Mouse (Mus musculus) adrenal gland, adult 2 months (tissue): Measurements from ENCODE around the gene Idh3g. TPM values are rescaled to one million over a fixed set of nuclear protein-coding genes. Genes with fewer than 3 reads are reported as not detected.

Experiments used
- DNase-seq: peaks from one replicate; pipeline ENCODE4 v3.0.0; 2021
- long read RNA-seq: library from polyadenylated mRNA; stranded (forward); transcript quantifications from one replicate; pipeline ENCODE4 v2.0.0, GENCODE M21; 2021
- polyA plus RNA-seq: library from polyadenylated mRNA; depleted of rRNA; stranded (reverse); fragments of >200 nt; gene quantifications from 2 replicates; pipeline ENCODE4 v1.2.3, GENCODE M21; 2012; rRNA removed
- total RNA-seq, 2 experiments: library from RNA; stranded (reverse); gene quantifications; 2 replicates each; pipeline ENCODE4 v1.2.3; 2021

The Idh3g gene
- total RNA-seq = 100 to 1,000 TPM; 521 to 581 TPM
- 256 and 277 TPM in 2 replicates for polyA plus RNA-seq
- long read RNA-seq, partial matches to known transcripts = 11 of 322 reads
- long read RNA-seq, other reads (novel, unspliced or antisense) = 309 of 322 reads

DNA sequence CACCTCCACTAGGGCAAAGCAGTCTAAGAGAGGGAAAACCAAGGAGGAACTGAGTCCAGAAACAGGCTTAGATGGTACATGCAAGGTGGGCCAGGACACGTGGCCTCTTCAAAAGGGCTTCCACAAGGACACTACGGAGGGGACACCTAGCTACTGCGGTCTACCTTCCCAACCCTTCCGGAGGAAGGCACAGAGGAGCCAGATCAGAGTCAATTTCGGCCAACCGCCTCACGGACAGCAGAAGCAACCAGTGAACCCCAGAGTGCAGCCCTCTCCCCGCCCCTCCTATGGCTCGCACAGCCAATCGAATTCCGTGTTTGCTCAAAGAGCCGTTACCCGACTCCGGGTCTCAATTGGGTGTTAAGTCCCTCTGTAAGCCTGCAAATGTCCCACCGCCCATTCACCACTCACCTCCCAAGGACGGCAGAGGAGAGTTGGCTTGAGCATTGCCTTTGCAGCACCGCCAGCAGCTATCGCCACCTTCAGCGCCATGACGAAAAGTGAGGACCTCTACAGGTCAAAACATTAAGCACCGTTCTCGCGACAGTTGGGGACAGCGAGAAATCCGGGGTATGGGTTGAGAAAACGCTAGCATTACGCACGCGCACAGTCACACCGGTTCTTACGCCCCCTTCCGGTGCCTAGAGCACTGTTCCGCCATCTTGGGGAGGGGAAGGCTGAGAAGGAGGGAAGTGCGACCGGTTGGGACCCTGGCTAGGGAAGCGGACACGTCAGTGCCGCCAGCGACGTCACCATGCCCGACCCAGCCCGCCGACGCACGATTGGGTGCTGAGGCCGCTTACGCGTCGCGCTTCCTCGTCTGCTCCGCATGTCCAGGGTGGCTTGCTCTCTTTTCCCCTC is at the start of gene Idh3g, which contains the start of gene Ssr4:
Gene Idh3g (minus strand): TSS at position 534 of the 861 bp plus-strand sequence.
Gene Ssr4 (plus strand): TSS at position 665 of the 861 bp plus-strand sequence.
- DNase-seq = peak; percentile 94

DNA sequence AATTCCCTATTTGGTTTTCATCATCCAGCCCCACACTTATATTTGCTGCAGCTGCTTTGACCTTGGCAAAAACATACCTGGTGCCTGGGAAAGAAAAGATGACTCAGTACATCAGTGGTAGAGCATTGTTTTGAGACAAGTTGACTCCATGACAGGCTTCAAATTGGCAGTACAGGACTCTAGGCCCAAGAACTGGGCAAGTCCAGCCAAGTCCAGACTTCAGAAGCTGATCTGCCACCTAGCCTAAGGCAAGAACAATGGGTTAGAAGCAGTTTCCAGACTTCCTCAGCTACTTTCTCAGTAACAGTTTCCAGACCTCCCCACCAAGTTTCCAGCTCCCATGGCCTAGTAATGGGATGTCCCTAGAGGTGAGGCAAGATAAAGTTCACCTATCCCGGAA is 49.0 kb upstream of the Idh3g start:
- no peak for DNase-seq

DNA sequence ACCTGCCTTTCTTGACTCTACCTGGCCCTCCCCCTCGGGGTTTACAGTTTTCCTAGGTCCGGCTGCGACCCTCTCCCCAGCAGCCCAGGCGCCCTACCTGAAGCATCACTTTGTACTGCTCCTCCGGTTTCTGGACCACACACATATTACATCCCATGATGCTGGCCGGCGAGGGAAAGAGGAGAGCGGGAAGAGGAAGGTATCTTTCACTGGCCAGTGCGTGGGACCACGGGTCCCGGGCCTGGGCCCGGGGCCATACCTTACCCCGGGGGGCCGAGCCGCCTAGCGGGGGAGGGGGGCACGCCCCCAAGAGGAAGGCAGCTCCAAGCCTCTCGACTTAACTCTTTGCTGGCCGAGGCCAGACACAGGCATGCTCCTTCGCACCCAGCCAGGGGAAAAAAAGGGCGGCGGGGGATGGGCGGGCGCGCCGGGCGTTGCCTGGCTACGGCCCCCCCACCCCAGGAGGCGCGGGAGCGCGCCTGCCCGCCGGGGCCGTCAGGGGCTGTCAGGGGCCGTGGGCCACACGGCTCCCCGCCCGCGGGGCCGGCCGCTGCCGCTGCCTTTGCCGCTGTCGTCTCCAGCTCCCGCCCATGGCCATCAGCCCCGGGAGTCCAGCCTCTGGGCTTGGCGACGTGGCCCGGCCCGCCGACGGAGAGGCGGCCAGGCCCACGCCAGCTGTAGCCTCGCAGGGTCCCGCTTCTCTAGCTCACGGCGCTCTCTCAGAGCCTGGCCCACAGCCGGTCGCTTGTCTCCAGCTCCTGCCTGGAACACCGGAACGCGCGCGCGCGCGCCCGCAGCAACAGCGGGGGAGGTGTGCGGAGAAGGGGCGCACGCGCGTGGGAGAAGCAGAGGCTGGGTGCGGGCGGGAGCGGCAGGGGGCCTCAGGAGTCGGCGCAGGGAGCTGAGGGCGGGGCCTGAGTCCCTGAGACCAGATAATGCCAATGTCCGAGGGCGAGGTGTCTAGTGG is 37.8 kb upstream of the Idh3g start, which contains the start of gene Pdzd4:
Gene Pdzd4 (minus strand): TSS at position 785 of the 967 bp plus-strand sequence.
- peak; percentile 46 for DNase-seq

DNA sequence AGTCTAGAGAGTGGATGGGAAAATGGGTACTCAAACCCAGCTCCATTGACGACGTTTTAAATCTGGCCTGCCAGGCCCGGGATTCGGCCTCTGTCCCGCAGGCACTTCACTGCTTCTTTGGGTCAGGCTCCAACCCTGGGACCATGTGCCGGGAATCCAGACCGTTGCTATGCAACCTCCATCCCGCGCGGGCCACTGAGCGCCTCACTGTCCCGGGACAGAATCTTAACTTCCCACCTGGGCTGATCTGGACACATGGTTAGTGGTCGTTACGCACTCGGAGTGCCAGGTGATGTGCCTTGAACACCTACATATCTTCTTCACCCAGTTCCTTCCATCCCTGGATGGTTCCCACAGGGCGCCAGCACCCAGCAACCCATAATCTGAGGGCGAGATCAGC is 37.0 kb upstream of the Idh3g start:
- no peak for DNase-seq

DNA sequence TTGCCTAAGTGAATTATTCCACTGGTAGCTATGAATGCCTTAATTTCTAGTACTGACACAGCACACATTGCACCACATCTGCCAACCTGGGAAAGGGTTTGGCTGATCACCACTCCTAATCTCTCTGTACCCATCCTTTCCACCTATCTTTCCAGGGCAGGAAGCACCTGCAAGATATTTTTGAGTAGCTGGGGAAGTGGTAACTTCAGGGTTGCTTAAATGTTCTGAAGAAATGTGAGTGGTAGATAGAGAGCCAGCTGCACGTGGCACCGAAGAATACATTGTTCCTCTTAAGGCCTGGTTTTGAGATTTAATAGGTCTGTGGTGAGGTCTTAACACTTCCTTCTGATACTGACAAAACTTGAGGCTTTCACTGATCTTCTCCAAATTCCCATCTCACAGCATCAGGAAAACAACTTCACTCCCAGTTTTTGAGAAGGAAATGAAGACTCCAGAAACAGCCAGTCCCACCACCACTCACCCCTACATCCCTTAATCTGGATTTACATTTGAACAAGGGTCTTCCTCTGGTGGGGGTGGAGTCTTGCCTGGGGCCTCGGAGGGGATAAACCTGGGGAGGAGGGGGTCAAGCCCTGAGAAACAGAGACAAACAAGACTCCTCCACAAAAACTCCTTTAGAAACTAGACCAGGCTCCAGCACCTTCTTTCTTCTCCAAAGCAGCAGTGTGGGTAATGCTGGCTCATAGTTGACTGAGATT is 30.1 kb upstream of the Idh3g start:
- DNase-seq = no peak

DNA sequence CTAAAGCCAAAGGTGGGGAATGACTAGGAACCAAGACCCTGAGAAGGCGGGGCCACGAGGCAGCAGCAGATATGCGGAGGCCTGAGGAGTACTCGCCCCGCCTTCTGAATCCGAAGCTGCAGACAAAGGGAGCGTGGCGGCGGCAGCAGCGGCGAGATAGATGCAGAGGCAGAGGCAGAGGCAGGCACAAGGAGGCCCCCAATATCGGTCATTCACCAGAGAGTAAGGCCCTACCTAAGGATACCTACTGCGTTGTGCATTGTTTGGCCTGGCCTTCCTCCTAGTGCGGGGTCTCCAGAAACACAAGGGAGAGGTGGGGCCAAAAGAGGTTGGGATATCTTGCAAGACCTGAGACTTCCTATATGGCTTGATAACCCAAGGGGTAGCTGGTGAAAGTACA is 28.4 kb upstream of the Idh3g start:
- no peak for DNase-seq

DNA sequence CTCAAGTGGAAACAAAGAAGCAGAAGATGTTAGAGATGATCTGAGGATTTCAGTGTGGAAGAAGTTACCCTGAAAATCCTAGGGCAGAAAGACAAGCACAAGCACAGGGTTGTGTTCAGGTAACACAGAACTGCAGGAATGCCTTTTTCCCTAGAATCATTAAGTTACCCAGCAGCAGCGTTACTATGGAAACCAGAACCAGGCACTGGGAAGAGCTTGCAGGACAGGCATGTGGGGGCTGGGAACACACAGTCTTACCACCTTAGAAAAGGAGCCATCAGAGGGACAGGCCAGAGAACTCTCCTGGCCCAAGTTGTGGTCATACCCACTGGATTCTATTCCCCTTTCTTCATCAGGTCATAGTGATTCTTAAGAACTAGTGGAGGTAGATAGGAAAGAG is 19.1 kb upstream of the Idh3g start:
- no peak for DNase-seq

DNA sequence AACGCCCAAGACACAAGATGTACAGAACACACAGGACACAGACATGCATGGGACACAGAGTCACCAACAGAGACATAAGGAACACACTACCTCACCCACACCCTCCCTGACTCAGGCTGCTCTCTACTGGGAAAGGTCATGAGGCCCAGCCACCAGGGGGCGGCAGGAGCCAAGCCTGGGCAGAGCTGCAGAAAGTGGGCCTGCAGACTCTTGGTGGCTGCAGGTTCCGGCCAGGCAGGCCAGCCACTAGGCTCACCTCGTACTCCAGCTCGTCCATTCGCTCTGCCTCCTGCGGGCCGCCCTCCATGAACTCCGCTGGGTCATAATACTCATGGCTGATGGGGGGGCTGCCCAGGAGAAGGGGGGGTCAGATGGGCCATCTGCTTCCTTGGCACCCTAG is 11.8 kb upstream of the Idh3g start:
- DNase-seq = peak; percentile 74

DNA sequence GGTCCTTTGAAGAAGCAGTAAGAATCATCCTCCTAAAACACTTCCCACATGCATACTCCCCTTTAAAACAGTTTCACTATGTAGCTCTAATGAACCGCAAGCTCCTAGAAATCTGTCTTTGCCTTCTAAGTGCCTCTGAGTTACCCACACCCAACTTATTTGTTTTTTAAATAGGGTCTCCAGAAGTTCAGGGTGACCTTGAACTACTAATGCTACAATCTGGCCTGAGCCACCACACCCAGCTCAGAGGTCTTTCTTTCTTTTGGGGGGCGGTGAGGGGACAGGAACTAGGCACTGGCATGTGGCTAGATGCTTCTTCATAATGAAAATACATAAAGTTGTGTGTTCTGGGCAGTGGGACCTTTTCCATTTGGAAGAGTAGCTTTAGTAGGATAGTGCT is 10.8 kb upstream of the Idh3g start:
- no peak for DNase-seq

DNA sequence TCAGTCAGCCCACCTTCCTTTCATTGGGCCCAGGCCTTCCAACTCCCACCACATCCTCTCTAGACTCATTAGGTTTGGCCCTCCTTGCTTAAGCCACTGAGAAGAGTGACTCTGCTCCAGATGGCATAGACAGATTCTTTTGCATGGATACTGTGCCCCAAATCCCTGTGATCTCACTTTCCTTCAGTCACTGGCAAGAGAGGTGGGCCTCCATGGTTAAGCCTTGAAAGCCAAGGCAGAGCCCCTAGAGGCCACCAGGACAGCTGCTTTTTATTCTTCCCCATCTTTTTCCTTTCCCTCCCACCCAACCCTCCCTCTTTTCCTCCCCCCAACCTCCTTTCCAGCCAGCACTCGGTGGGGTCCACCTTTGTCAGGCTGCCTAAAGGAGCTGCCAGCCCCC is 6.8 kb upstream of the Idh3g start:
- no peak for DNase-seq

DNA sequence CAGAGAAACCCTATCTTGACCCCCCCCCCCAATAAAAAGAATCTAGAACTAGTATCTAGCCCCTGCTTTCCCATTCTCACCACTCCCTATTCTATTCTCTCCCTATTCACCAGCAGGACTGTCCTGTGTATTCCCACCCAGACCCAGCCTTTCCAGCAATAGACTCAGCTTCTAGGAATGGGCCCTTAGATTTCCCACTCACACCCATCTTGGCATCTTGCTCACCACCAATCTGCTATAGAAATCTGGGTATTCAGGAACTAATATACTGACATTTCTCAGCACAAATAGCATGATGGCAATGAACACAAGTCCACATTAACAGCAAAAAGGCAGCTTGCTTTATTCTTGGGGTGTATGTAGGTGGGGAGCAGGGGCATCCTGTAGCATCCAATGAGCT is 6.3 kb upstream of the Idh3g start:
- no peak for DNase-seq

DNA sequence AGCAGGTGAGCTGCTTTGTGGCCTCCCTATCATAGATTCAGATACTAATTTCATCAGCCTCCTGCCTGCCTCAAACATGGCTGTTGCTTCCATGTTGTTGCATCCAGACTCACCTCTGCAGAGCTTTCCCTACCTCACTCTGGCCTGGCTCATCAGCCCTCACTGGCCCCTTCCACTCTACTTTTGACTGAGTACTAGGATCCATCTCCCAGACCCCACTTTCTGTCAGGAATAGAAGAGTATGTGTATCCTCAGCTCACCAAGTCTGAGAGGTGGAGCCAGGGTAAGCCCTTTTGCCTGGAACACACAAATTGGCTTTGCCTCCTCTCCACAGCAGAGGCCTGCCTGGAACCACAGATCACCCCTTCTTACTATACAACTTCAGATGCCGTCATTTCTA is 1.8 kb upstream of the Idh3g start:
- no peak for DNase-seq

DNA sequence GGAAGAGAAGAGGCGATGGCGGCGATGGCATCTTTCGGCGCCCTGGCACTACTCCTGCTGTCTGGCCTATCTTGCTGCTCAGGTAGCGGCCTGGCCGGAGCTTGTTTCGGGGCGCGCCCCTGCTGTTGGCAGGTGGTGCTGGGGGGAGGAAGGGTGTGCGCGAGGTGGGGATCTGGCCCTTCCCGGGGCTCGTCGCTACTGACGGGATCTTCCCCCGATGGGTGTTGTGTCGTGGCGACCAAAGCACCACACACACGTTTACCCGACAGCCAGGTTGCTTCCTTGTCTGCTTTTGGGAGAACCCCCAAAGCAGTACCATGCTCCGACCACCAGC is 495 bp upstream of the Idh3g start:
- DNase-seq = no peak

DNA sequence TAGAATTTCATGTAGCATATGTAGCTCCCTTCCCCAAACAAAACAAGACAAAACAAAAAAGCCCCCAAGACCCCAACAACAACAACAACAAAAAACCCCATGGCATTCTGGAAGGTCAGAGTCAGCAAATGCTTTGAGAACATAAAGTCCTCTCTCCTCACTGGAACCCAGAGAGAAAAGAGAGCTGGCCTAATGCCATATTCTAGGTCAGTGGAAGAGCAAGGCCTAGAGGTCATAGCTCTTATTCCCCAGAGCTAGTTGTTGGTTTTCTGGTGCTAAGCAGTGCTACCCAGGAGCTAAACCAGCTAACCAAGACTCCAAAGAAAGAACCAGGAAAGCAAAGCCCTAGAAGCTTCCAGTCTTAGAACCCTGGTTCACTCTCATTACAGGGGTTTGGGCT is 1.0 kb downstream of the Idh3g start:
- DNase-seq = no peak

DNA sequence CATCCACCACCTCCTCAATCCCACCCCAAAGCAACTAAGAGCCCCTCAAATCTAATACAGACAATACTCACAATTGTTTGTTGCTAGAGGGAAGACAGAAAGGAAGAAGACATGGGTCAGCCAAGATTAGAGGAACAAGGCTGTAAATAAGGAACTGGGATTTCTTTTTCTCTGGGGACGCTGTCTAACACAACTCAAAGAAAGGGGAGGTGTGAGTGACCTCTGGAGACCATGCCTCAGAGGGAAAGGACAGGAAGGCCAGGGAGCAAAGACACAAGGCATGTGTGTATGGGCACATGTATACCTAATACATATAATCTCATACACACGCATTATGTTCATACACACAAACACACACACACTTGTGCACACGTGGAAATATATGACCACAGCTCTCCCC is 4.5 kb downstream of the Idh3g start:
- no peak for DNase-seq

DNA sequence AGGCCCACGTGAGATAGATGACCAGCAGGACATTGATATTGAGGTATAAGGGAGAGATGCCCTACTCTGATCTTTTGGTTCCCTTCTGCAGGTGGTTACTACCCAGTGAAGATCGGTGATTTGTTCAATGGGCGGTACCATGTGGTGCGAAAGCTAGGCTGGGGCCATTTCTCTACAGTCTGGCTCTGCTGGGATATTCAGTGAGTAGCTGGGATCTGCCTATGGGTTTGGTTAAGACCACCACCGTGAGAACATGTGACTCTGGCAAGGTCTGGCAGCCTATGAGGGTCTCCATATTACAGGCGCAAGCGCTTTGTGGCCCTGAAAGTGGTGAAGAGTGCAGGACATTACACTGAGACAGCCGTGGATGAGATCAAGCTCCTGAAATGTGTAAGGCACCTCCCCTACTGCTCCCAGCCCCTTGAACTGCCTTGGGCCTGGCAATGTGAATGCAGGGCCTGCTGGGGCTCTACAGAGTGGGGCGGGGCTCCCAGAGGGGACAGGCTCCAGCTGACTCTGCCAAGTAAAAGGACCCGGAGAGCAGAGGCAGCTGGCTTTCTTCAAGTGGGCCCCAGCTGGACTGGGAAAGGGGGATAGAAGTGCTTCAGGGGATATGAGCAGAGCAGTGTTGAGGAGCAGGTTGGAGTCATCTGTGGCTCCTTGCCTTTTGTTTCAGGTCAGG is 11.8 kb downstream of the Idh3g start:
- DNase-seq = no peak

DNA sequence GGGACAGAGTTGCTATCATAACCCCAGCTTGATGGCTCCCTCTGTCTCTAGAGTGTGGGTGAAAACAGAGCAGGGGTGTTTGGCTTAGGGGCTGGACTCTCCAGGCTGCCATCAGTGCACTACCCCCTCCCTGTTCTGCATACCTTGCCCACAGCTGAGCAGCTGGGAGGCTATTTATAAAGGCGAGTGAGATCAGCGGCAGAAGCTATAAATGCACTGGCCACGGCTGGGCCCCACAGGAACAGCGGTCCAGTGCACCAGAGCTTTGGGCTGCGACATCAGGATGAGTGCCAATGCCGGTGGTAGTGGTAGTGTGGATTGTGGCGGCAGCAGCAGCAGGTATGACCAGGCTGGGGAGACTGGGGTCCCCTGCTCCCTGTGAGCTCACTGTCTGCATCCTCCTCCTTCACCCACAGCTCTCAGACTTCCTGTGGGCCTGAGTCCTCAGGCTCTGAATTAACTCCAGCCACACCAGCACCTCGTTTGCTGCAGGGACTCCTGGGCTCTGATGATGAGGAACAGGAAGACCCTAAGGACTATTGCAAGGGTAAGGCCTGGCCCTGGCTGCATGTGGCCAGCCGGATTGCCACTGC is 12.4 kb downstream of the Idh3g start, which contains the start of gene Srpk3:
Gene Srpk3 (plus strand): TSS at position 238 of the 593 bp plus-strand sequence.
- DNase-seq = no peak

DNA sequence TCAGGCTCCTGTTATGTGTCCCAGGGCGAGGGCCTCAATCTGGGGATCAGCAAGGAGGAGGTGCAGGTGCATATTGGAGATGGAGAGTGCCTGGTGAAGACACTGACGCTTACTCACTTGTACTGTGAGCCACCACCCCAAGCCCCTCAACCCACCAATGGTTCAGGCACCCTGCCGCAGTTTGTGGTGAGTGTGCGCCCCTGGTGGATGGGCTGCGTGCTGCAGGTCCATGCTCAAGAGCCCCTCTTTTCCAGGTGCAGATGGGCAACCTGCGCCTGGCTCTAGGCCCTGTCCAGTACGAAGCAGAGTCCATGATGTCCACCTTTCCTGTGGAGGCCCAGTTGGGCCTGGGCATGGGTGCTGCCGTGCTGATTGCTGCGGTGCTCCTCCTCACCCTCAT is 19.4 kb downstream of the Idh3g start:
- no peak for DNase-seq

DNA sequence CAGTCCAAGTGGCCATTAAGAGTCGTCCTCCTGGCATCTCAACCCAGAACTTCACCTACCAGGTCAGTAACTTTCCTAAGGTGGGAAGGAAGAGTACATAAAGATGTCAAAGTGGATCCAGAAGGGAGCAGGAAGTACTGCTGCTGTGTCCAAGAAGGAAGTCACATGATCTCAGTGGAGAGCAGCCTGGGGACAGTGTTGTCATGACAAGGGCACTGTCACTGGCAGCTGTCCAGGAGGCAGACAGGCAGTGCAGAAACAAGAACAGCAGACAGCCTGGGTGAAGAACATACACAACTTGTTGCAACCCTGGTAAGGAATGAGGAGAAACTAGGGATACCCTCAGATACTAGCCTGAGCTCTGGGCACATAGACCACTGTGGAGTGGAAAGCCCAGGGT is 21.4 kb downstream of the Idh3g start:
- peak; percentile 76 for DNase-seq

DNA sequence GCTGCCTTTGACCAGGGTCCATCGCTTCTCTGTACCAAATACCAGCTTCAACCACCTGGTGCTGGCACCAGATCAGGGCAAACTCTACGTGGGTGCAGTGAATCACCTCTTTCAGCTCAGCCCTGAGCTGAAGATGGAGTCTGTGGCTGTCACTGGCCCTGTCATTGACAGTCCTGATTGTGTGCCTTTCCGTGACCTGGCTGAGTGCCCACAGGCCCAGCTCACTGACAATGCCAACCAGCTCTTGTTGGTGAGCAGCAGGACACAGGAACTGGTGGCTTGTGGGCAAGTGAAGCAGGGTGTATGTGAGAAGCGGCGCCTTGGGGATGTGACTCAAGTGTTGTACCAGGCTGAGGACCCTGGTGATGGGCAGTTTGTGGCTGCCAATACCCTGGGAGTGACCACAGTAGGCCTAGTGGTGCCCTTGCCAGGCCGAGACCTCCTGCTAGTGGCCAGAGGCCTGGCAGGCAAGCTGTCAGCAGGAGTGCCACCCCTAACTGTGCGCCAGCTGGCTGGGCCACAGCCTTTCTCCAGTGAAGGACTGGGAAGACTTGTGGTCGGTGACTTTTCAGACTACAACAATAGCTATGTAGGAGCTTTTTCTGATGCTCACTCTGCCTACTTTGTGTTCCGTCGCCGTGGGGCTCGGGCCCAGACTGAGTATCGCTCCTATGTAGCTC is 27.9 kb downstream of the Idh3g start:
- peak; percentile 39 for DNase-seq
